Mouse (Mus musculus): ENCODE results near the gene Slc2a9.

DNA sequence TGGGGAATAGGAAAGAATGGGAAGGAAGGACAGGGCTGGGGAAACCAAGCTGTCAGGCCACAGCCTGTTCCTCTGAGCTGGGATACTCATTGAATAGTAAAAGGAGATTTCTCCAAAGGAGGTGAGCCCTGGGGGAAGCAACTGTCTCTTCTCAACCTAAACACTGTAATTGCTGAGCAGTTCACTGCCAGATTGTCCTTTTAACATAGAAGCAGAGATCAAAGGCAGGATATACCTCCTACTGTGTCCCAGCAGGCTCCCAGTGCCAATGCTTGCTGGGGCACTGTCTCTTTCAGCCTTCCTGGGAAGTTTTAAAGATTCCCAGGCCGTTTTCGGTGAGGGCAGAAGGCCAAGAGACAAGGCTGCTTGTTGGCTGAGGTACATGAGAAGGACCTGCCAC lies 10.0 kb upstream of the Slc2a9 start:
- TF ChIP-seq CTCF (IDR thresholded peaks at IDR 0.05; ENCODE audit: control insufficient read depth, insufficient read depth, insufficient read length) (no peak), MAX (IDR thresholded peaks at IDR 0.05) (no peak), FOSL1 (IDR thresholded peaks at IDR 0.05; ENCODE audit: insufficient read depth, low read length, poor library complexity, severe bottlenecking) (no peak), MYOD1 (IDR thresholded peaks at IDR 0.05; ENCODE audit: control insufficient read depth, insufficient read length, low read depth) (no peak), MYOG (IDR thresholded peaks at IDR 0.05; ENCODE audit: control insufficient read depth, extremely low read depth, insufficient read length) (no peak)
